Mouse (Mus musculus) ES-E14 (cell line): Measurements from ENCODE around the gene Pbx3. TPM values are rescaled to one million over a fixed set of nuclear protein-coding genes. Genes with fewer than 3 reads are reported as not detected.

ENCODE experiments used
- DNase-seq: peaks from one replicate; pipeline ENCODE4 v3.0.0-alpha.2; 2013; ENCODE audit warnings: low read depth, low spot score
- H3K27ac ChIP-seq: 2 replicates; pipeline ENCODE4 v1.5.1; 2012; ENCODE audit warnings: low read depth, mild to moderate bottlenecking, low read length, moderate library complexity, mixed read lengths; ENCODE audit not compliant: poor library complexity, insufficient read depth, severe bottlenecking
- H3K36me3 ChIP-seq: 2 replicates; pipeline ENCODE4 v1.6.1; 2012; ENCODE audit warnings: mild to moderate bottlenecking, low read length, moderate library complexity, mixed read lengths; ENCODE audit not compliant: control insufficient read depth, poor library complexity, insufficient read depth, severe bottlenecking
- H3K4me1 ChIP-seq, 2 experiments: fragments of 150-350 bp in 1 of 2; sonication (generic) in 1 of 2; 2 replicates each; pipeline ENCODE4 v1.6.1; 2012; ENCODE audit warnings: low read length in 2 of 2, mild to moderate bottlenecking in 1 of 2, mixed read lengths in 1 of 2; ENCODE audit not compliant: control insufficient read depth in 2 of 2, insufficient read depth in 2 of 2, poor library complexity in 1 of 2
- H3K4me3 ChIP-seq, 2 experiments: fragments of 150-350 bp in 1 of 2; sonication (generic) in 1 of 2; 2 replicates each; pipeline ENCODE4 v1.5.1; 2012; ENCODE audit warnings: low read length in 2 of 2, low read depth in 1 of 2, mild to moderate bottlenecking in 1 of 2, mixed read lengths in 1 of 2; ENCODE audit not compliant: insufficient read depth in 1 of 2, poor library complexity in 1 of 2, severe bottlenecking in 1 of 2
- H3K9ac ChIP-seq: 2 replicates; pipeline ENCODE4 v1.6.1; 2012; ENCODE audit warnings: low read depth, mild to moderate bottlenecking, low read length, mixed read lengths; ENCODE audit not compliant: poor library complexity, insufficient read depth, severe bottlenecking
- H3K9me3 ChIP-seq: fragments of 150-350 bp; sonication (generic); 2 replicates; pipeline ENCODE4 v1.6.1; 2012; ENCODE audit warnings: low read depth, mild to moderate bottlenecking, low read length; ENCODE audit not compliant: control insufficient read depth, insufficient read depth
- CHD2 ChIP-seq: IDR thresholded peaks from 2 replicates; pipeline ENCODE4 v1.6.1; 2014; ENCODE audit warnings: mild to moderate bottlenecking, low read depth, low read length, inconsistent platforms
- HCFC1 ChIP-seq: IDR thresholded peaks from 2 replicates; pipeline ENCODE4 v1.6.1; 2012; ENCODE audit warnings: low read length, inconsistent platforms, borderline replicate concordance; ENCODE audit not compliant: insufficient read depth
- MAFK ChIP-seq: IDR thresholded peaks from 2 replicates; pipeline ENCODE4 v1.6.1; 2014; ENCODE audit warnings: mild to moderate bottlenecking, low read depth, low read length, inconsistent platforms; ENCODE audit not compliant: insufficient read depth
- ZC3H11A ChIP-seq: IDR thresholded peaks from 2 replicates; pipeline ENCODE4 v1.6.1; 2012; ENCODE audit warnings: low read depth, mild to moderate bottlenecking, inconsistent platforms, low read length, borderline replicate concordance
- ZNF384 ChIP-seq: IDR thresholded peaks from 2 replicates; pipeline ENCODE4 v1.6.1; 2012; ENCODE audit warnings: low read depth, low read length, inconsistent platforms
- in situ Hi-C, 2 experiments: fragments of 600-800 bp; cut with MboI; formaldehyde crosslinking; loops; one replicate each; pipeline ENCODE4 v1.15.1; 2025; ENCODE audit warnings: low sequenced_read_pairs in 2 of 2, inconsistent platforms in 1 of 2; ENCODE audit not compliant: unreplicated experiment in 2 of 2
- total RNA-seq: library from RNA; depleted of rRNA; stranded (reverse); fragments of 300-350 nt; gene quantifications from 2 replicates; pipeline ENCODE4 v1.2.3, GENCODE M21; 2012

Gene Pbx3
- total RNA-seq, 1 experiment = 6.6 TPM

DNA sequence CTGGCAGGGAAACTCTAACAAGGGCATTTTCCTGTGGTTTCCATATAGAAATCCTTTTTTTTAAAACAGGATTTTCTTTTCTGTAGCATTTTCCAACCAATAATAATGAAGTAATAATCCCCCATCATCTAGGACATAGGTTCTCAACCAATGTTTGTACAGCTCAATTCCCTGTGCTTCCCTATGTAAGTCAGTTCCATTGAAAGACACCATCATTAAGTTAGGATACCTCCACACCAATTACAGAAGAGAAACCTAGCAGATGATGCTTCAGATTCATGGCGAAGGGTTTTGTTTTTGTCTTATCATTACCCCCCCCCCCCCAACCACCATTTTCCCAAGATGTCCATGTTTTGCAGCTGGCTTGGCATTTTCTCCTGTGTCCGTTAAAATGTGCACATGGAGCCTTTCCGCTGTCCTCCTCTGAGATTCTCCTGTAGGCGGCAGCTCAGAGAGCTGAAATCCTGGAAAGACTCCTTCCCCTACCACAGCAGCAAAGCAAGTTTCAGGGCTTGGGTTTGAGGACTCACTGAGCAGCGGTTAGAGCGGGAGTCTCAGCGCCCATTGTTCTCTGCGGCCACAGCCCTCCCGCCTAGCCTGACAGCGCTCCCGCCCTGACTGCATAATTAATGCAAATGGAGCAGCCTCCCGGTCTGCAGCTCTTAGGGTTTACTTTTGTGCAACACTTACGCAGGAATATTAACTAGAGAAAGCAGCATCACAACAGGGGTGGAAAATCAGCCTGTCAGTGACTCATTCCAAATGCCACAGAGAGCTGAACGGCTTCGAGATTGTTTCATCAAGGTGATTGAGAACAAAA is 123.6 kb downstream of the Pbx3 start:
- in situ Hi-C loops = no loop called here
- Histone ChIP-seq H3K27ac (peak overlapping the region; percentile 66), H3K9me3 (no peaks in the 10 kb centered on the region), H3K9ac (no peak overlapping the region; the same call in 1 of the 2 replicates), H3K36me3 (no peaks in the 10 kb centered on the region), H3K4me3 (peak overlapping the region; percentile 55 to 77), H3K4me1 (no peaks in the 10 kb centered on the region)
- TF ChIP-seq MAFK = no peak
- no peak for TF ChIP-seq ZNF384
- TF ChIP-seq ZC3H11A = no peak
- TF ChIP-seq HCFC1 = peak; percentile 15; the same call in 1 of the 2 replicates
- TF ChIP-seq CHD2 = peak; percentile 34; the same call in 1 of the 2 replicates
- DNase-seq = peak; percentile 79

DNA sequence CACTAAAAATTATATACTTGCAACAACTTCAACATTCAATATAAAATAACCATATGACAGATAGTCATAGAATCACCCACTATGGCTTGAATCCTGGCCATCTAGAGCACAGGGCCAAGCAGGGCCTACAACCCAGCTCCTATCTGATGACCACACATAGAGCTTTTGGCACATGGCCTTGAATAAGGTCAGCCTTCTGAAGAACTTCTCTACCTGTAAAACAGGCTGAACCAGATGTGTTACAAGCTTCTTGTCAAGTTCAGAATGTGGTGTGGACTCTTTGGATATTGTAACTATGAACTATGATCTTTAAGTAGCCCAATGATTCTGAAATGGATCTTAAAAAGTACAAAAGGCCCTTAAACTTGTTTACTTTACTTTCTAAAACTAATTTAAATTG is 132.1 kb downstream of the Pbx3 start:
- no peak overlapping the region for H3K9ac ChIP-seq
- no peak overlapping the region for H3K27ac ChIP-seq
- in situ Hi-C loops = no loop called here
- H3K36me3 ChIP-seq = no peaks in the 10 kb centered on the region
- no peak overlapping the region for H3K4me3 ChIP-seq
- H3K4me1 ChIP-seq = no peaks in the 10 kb centered on the region
- TF ChIP-seq MAFK (no peak), ZC3H11A (no peak), CHD2 (no peak), ZNF384 (no peak), HCFC1 (no peak)
- no peaks in the 10 kb centered on the region for H3K9me3 ChIP-seq
- DNase-seq = no peak

DNA sequence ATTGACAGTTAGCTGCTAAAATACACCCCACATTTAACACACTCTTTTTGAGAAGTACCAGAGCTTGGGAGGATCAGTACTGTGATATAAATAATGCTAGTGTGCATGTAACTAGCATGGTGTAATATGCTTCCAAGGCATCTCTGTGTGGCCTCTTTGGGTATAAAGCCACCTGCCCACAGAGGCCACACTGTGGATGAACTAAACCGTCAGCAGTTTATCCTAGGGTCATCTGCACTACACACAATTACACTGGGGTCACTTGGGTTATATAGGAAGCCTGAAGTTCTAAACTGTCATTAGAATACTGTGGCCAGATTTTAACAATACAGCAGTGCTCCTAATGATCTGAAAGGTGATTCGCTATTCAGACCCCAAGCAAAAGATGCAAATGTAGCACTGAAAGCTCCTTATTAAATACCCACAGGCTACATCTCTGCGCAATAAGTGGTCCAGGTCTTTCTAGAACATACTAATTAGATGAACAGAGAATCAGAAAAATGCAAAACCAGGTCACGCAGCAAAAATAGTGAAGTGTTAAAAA is 133.6 kb downstream of the Pbx3 start:
- no peak for DNase-seq
- Histone ChIP-seq H3K4me1 (no peaks in the 10 kb centered on the region), H3K9me3 (no peaks in the 10 kb centered on the region), H3K4me3 (no peak overlapping the region), H3K36me3 (no peaks in the 10 kb centered on the region), H3K9ac (no peak overlapping the region), H3K27ac (no peak overlapping the region)
- no peak for TF ChIP-seq MAFK
- TF ChIP-seq ZC3H11A = no peak
- no peak for TF ChIP-seq HCFC1
- no peak for TF ChIP-seq CHD2
- TF ChIP-seq ZNF384 = no peak
- in situ Hi-C loops = no loop called here

DNA sequence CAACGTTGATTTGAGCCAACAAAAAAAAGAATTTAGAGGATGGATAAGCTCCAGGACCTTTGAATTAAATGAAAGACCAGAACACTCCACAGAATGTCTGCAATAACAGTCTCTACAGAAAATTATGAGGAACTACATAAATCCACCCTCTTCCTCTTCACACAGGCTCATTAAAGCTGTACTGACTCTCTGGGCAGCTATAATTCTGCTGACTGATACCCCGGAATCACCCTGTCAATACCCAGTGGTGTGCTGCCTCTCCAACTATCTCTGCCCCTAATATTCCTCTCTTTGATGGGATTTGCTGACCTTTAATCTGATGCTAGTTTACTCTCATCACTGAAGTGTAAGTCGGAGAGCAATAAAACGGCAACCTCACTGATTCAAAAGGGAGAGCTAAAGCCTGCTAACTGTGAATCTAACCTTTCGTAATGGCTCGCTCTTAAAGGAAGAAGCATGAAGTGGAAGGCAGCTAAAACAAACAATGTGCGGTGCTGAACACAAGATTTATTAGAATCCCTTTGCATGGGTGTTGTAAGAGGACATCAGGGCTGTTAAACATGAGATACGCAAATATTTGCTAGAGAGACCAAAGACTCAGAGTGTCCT is 137.4 kb downstream of the Pbx3 start:
- in situ Hi-C loops = no loop called here
- no peak overlapping the region for H3K4me3 ChIP-seq

More for the DNA sequence above, 137.4 kb downstream of the Pbx3 start:
- no peak overlapping the region for H3K27ac ChIP-seq
- H3K36me3 ChIP-seq = no peaks in the 10 kb centered on the region
- H3K4me1 ChIP-seq = peaks cover 2 to 3% of the 10 kb centered on the region in 2 experiments; a peak in 2 of 4 replicates
- H3K9me3 ChIP-seq = no peaks in the 10 kb centered on the region
- DNase-seq = no peak
- TF ChIP-seq ZNF384 (no peak), ZC3H11A (no peak), CHD2 (no peak), MAFK (no peak), HCFC1 (no peak)
- H3K9ac ChIP-seq = no peak overlapping the region
